Mouse (Mus musculus) right cerebral cortex, postnatal 36 days (tissue): Measurements from ENCODE around the gene Npnt.

Experiments used
- DNase-seq, 2 experiments: peaks; one replicate each; pipeline ENCODE4 v3.0.0; 2022; ENCODE audit warnings: low spot score in 2 of 2, mixed read lengths in 1 of 2

Gene Npnt

GRCm38 (mm10) chr3:132939006-132939405 is 11.1 kb downstream of the Npnt start:
- DNase-seq = no peak

GRCm38 (mm10) chr3:132934649-132935048 is 15.4 kb downstream of the Npnt start:
- DNase-seq = no peak

DNA sequence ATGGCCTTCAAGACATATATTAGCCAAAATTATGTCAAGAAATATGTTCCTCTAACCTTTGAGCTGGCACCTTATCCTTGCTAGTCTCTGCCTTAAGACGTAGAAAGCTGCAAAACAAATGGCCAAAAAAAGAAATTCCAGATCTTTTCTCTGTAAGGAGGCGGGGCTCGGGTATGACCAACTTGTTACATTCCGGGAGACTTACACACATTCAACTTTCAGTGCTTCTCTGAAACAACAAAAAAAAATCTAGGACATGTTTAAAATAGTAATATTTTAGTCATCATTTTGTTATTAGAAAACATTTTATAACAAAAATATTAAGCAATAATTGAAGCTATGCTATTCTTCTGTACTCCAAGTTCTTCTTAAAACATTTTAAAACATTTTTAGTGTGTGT is 18.6 kb downstream of the Npnt start:
- no peak for DNase-seq

DNA sequence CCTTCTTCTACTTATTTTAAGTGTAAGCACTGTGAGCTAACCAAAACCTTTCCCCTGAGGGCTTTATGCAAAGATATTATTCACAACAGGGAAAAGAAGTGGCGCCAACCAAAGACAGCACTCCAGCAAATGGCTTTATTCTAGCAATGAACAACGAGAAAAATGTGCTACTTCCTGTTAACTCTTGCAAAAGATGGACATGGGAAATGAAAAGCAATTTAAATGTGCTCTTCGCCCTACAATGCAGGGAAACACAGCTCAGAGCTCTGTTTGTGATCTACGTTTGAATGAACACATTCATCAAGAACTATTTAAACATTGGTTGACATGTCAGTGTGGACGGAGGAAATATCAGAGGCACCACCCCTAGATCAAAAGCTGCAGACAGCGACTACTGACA is 20.2 kb downstream of the Npnt start:
- DNase-seq = no peak

DNA sequence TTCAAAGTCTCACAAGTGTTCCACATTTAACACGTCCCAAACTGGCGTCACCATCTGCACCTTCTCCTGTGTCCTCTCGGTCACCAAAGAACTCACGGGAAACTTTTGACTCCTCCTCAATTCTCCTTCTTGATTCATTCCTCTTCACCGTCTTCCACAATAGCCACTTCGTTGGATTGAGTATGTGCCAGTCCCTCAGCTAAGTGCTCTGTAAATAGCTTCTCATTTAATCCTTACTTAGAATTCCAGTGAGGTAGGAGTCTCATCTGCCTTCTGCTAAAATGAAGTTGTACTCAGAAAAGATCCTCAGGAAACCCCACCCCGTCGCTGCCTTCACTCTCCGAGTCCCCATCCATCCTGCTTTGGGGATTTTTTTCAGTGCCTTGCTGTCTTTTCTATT is 21.9 kb downstream of the Npnt start:
- no peak for DNase-seq

- no peak for DNase-seq
These were observed 30.3 kb downstream of the Npnt start for GRCm38 (mm10) chr3:132919798-132920197.

GRCm38 (mm10) chr3:132919240-132919639 is 30.9 kb downstream of the Npnt start:
- no peak for DNase-seq

DNA sequence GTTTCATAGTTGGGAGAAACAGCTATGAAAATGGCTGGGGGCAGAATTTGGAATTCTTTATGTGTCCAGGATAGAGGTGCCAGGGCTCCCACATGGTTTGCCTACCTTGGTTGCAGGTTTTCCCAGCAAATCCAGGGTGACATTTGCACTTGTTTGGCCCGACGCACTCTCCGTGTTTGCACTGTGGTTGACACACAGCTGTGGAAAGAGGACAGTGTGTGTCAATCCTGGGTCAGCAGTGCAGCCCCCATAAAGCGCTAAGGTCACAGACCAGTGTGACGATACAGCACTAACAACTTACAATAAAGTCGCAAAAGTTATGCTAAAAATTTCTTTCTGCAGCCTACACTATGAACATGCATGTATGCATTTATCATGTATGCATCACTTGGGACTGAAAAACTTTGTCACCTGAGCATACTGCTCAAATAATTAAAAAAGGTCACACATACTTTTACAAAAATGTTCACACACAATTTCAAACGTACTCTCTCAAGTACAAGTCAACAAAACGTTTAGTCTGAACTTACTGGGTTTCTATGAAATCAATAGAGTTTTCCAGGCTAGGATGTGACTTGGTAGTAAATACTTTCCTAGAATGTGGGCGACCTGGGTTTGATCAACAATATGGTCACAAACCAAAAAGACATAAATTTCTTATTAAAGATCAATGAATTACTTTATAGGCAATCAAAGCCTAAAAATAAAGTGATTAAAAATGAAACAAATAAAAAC is 32.6 kb downstream of the Npnt start:
- DNase-seq = no peak

GRCm38 (mm10) chr3:132915661-132916060 is 34.4 kb downstream of the Npnt start:
- DNase-seq = no peak

DNA sequence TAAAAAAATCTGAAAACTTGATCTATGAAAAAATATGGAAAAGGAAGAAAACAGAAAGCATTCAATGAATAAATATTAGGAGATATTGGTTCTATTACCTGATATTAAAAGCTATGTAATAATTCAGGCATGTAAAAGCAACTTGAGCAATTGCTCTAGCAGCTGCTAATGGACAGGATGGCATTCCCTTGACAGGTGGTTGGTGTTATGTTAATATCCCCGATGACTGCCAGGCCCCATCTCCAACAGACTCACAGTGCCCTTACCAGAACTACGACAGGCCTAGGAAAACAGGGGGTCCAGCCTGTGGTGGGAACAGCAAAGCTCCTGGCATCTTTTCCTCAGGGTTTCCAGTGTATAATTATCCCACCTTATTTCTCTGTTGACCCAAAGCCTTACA is 37.7 kb downstream of the Npnt start:
- no peak for DNase-seq

DNA sequence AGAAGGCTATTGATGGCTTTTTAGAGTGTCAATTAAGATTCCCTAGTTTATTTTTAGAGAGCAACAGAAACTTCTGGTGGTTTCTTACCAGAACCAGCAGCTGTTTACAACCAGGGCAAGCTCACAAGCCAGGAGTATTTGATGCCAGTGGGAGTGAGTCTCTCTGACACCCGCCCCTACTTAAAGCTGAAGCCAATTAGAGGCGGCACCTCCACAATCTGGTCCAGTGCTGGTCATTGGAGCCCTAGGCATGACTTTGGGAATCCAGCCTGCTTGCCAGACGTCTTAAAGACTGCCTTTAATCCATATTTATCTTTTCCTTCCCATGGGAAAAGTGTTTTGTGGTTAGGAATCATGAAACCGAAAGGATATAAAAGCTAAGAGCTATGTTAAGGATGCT is 38.4 kb downstream of the Npnt start:
- DNase-seq = no peak

- no peak for DNase-seq
These were observed 39.4 kb downstream of the Npnt start for GRCm38 (mm10) chr3:132910727-132911126.

DNA sequence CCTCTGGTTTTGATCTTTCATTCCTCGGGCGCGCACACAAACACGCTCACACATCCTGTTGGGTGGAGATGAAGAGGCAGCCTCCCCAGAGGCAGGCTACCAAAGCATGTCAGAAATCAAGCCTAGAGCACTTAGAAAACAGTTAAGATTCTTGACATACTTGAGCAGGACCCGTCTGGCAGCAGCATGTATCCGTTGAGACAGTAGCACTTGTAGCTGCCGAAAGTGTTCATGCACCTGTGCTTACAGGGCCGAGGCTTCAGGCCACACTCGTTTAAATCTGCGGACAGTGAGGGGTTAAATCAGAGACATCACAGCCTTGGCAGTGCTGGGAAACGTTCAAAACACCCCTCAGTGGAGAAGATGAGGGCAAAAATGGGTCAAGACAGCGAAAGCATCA is 40.4 kb downstream of the Npnt start:
- DNase-seq = no peak

DNA sequence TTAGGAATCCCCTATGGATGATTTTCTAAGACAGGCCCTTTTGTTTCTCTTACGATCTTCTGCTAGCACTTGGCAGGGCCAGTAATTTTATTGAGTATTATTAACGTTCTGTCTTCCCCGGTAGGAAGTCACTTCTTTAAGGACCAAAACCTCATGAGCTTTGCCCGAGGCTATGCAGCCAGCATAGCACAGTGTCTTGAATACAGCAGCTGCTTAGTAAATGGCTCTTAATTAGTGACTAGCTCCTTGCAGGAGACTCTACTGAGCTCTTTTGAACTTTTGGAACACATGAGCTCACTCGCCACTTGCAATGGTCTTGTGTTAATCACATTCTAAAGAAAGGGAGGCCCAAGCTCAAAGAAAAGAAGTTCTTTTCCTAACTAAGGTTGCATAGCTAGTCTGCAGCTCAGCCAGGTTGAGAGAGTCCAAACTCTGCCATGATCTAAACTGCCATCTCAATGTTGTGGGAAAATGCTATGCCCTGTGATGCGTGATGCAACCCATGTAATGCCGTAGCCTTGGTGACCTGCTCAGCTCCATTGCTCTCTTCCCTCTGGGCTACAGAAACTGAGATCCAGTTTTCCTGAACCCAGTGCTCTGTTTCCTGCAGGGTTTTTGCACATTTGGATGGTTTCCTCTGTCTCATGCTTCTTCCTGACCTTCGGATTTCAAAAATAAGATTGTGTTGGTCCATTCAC is 42.4 kb downstream of the Npnt start:
- no peak for DNase-seq

GRCm38 (mm10) chr3:132905224-132905930 is 44.7 kb downstream of the Npnt start:
- DNase-seq = peak in 1 of 2 experiments; percentile 35

GRCm38 (mm10) chr3:132903386-132903785 is 46.7 kb downstream of the Npnt start:
- no peak for DNase-seq

- DNase-seq = no peak
These were observed 47.2 kb downstream of the Npnt start for GRCm38 (mm10) chr3:132902921-132903320.

DNA sequence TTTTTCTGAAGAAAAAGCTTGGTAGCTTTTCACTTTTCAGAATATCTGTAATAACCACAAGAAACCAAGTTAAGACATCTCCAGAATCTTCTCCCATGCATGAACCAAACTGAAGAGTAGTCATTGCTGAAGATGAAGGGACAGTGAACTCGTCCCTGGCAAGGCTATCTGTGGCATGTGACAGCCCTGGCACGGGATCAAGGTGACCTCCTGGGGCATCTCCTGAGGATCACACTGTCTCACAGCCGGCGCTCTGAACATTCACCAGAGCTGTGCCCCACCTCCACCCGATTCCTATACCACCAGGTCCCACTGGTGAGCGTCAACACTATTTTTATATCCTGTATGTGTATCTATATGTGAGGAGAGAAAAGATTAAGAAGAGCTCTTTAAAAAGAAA is 47.9 kb downstream of the Npnt start:
- DNase-seq = no peak

GRCm38 (mm10) chr3:132897891-132898290 is 52.2 kb downstream of the Npnt start:
- DNase-seq = no peak

DNA sequence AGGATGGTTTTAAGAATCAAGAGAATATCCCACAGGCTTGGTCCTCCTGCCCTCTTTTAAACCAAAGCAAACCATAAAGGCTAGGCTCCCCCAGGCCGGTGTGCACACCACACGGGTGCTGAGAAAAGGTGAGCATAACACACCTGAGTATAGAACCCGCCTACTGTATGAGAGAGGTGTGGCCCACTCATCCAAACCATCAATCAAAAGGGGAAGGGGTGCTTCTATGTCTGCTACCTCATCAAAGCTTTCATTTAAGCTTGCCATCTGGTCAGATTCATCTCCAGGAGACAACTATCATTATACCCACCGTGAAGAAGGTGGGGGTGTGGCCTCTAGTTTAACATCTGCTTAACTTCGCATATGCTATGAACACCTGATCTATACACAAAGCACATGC is 52.7 kb downstream of the Npnt start:
- no peak for DNase-seq

DNA sequence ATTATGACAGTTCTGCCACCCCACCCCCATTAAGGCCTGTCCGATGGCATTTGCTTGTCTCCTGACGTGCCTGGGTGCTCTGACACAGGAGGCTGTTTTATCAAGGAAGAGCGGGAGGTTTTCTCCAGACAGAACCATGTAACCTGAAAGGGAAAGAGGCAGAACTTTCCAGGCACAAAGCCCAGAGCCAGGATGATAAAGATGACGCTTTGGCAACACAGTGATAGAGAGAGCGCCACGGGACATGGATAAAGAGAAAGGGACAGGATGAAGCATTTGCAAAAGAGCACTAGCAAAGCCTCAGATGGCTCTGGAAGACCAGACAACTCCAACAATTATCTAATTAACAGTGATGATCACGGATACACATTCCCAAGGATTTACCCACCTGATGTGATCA is 56.0 kb downstream of the Npnt start:
- DNase-seq = no peak

- no peak for DNase-seq
These were observed 56.4 kb downstream of the Npnt start for GRCm38 (mm10) chr3:132893676-132894075.

DNA sequence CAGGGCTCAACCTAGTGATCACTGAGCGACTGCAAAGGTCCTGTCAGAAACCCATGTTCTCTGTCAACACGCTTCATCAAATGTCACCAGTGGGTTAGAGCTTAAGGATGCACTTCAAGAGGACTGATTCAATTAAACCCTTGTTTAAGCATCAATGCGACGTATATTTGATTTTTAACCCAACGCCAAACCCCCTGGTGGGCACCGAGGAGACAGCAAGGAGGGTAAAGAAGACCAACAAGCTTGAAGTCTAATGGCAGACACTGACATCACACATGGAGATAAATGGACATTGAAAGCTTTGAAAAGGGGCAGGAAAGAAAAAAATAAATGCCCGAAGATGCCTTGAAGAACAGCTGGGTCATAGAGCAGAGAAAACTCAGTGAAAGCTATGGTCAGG is 57.0 kb downstream of the Npnt start:
- DNase-seq = no peak
